14 mouse cellular contexts compared by ENCODE assay signal in genomic region chr8:64644108-64645005, GRCm38 (mm10). TPM values are rescaled to one million over a fixed set of nuclear protein-coding genes. Genes with fewer than 3 reads are reported as not detected.
DNase-seq lines count a peak whose midpoint lies in the region; ATAC-seq and TF ChIP-seq lines count a peak whose summit lies in the region.
"Had no signal": no experiment of that assay in that cellular context is flagged by ENCODE, and none has a peak within 500 bp of the region (broad histone marks: within the 10 kb centered on the region; RNA-seq: fewer than 3 reads in every experiment).

No protein-coding gene starts in this region.

- peak overlapping the region; percentile 49 for H3K27ac ChIP-seq in hindbrain, postnatal 0 days
- no peak overlapping the region for H3K27ac ChIP-seq in hindbrain, embryonic 12.5 days
- H3K27ac ChIP-seq in cortical plate, adult 2 months (ENCODE audit: insufficient read depth, low read length): peak overlapping the region; percentile 93
- H3K27ac ChIP-seq: embryonic facial prominence, embryonic 15.5 days; kidney, embryonic 15.5 days; midbrain, embryonic 10.5 days; neural tube, embryonic 12.5 days had no signal

- no peak overlapping the region for H3K4me3 ChIP-seq in hindbrain, postnatal 0 days (ENCODE audit: low read length)
- no peak overlapping the region for H3K4me3 ChIP-seq in hindbrain, embryonic 12.5 days
- no peak overlapping the region for H3K4me3 ChIP-seq in cortical plate, adult 2 months (ENCODE audit: insufficient read depth, low read length)
- H3K4me3 ChIP-seq: embryonic facial prominence, embryonic 15.5 days; kidney, embryonic 15.5 days; midbrain, embryonic 10.5 days; neural tube, embryonic 12.5 days had no signal

- H3K36me3 ChIP-seq in hindbrain, postnatal 0 days (ENCODE audit: insufficient read depth, low read length): no peaks in the 10 kb centered on the region
- H3K36me3 ChIP-seq in hindbrain, embryonic 12.5 days: no peaks in the 10 kb centered on the region
- H3K36me3 ChIP-seq: embryonic facial prominence, embryonic 15.5 days; kidney, embryonic 15.5 days; midbrain, embryonic 10.5 days; neural tube, embryonic 12.5 days had no signal

- H3K4me1 ChIP-seq in hindbrain, postnatal 0 days (ENCODE audit: insufficient read depth, low read length): 0 out of 2 replicates have a peak, but pooled peaks cover 5% of the 10 kb centered on the region
- H3K4me1 ChIP-seq in hindbrain, embryonic 12.5 days: no peaks in the 10 kb centered on the region
- H3K4me1 ChIP-seq in cortical plate, adult 2 months (ENCODE audit: control insufficient read depth, insufficient read depth, low read length): peaks cover 22% of the 10 kb centered on the region; the same call in 1 of the 2 replicates
- H3K4me1 ChIP-seq: kidney, embryonic 15.5 days; neural tube, embryonic 12.5 days had no signal

- no peak overlapping the region for H3K9ac ChIP-seq in hindbrain, postnatal 0 days (replicated peaks; ENCODE audit: low read length)
- H3K9ac ChIP-seq in hindbrain, embryonic 12.5 days: no peak overlapping the region
- H3K9ac ChIP-seq: embryonic facial prominence, embryonic 15.5 days; kidney, embryonic 15.5 days; neural tube, embryonic 12.5 days had no signal

- no peak for TF ChIP-seq POLR2A in cortical plate, adult 2 months (IDR thresholded peaks at IDR 0.05; ENCODE audit: extremely low read depth, insufficient read depth, low read length)

- TF ChIP-seq CTCF in hindbrain, postnatal 0 days (IDR thresholded peaks at IDR 0.05; ENCODE audit: low read depth): no peak
- TF ChIP-seq CTCF in cortical plate, adult 2 months (IDR thresholded peaks at IDR 0.05; ENCODE audit: extremely low read depth, insufficient read depth, low read length): no peak

- 69% methylated on average over 12 of the region's 12 CpGs for WGBS in hindbrain, postnatal 0 days
- 88% methylated on average over 12 of the region's 12 CpGs for WGBS in hindbrain, embryonic 12.5 days

- ATAC-seq in hindbrain, postnatal 0 days: peak; percentile 70
- ATAC-seq in hindbrain, embryonic 12.5 days (ENCODE audit: low FRiP score): no peak
- ATAC-seq: lung, postnatal 0 days had no signal

- peak; percentile 28 for DNase-seq in cerebellum, adult 9-11 months
- DNase-seq in cerebellum, postnatal 10 days: no peak
- peak; percentile 56 for DNase-seq in hindbrain, postnatal 0 days (ENCODE audit: low spot score)
- peak; percentile 73 for DNase-seq in 3T3-L1 (ENCODE audit: low read depth, low spot score)
- DNase-seq in testis, postnatal 10 days (ENCODE audit: low spot score): no peak
- no peak for DNase-seq in testis, postnatal 14 days (ENCODE audit: low spot score)
- DNase-seq: gastrocnemius, postnatal 10 days had no signal

- H3K9me3 ChIP-seq in hindbrain, postnatal 0 days (ENCODE audit: low read length): no peaks in the 10 kb centered on the region
- no peaks in the 10 kb centered on the region for H3K9me3 ChIP-seq in hindbrain, embryonic 12.5 days (replicated peaks)
- H3K9me3 ChIP-seq: embryonic facial prominence, embryonic 15.5 days; kidney, embryonic 15.5 days; midbrain, embryonic 10.5 days; neural tube, embryonic 12.5 days had no signal

- H3K4me2 ChIP-seq in hindbrain, postnatal 0 days (ENCODE audit: low read depth, low read length): no peak overlapping the region
- no peak overlapping the region for H3K4me2 ChIP-seq in hindbrain, embryonic 12.5 days (replicated peaks)
- H3K4me2 ChIP-seq: embryonic facial prominence, embryonic 15.5 days; kidney, embryonic 15.5 days; neural tube, embryonic 12.5 days had no signal

- no peaks in the 10 kb centered on the region for H3K27me3 ChIP-seq in hindbrain, postnatal 0 days (ENCODE audit: insufficient read depth, low read length)
- H3K27me3 ChIP-seq in hindbrain, embryonic 12.5 days: no peaks in the 10 kb centered on the region
- H3K27me3 ChIP-seq: embryonic facial prominence, embryonic 15.5 days; kidney, embryonic 15.5 days; neural tube, embryonic 12.5 days had no signal

RNA-seq across cellular contexts. Expression of gene Cpe, which starts 48.5 kb away (rescaled TPM):
- 614 and 704 TPM in 2 replicates for total RNA-seq in hindbrain, postnatal 0 days (2014; rRNA removed)
- 1,088 and 1,129 TPM in 2 replicates for polyA plus RNA-seq in hindbrain, postnatal 0 days (2015; fragmentation: Nextera tagmentation; extraction: Ambion mirVana)
- 387 and 416 TPM in 2 replicates for polyA plus RNA-seq in hindbrain, embryonic 12.5 days (2016; fragmentation: Nextera tagmentation; extraction: Ambion mirVana)
- 1,729 and 1,769 TPM in 2 replicates for polyA plus RNA-seq in cortical plate, adult 2 months (2012; rRNA removed)

Comparison
In these comparisons a context has a peak if more than half of its experiments do, and no peak if none do; other contexts are left out.
1. DNase-seq: peak in cerebellum, adult 9-11 months (single experiment), hindbrain, postnatal 0 days (single experiment) and 3T3-L1 (single experiment); none in cerebellum, postnatal 10 days (0 of 2), testis, postnatal 10 days (single experiment) and testis, postnatal 14 days (single experiment).